Mouse (Mus musculus) T-helper 2 cell (primary cell): Measurements from ENCODE around the gene Nlrp10.

ENCODE experiments used
- in situ Hi-C: fragments of 300-600 bp; cut with MboI, MseI; formaldehyde crosslinking; loops from one replicate; pipeline ENCODE4 v1.15.1; 2025; ENCODE audit warnings: high pct_unique_total_duplicates

Nlrp10 gene

DNA sequence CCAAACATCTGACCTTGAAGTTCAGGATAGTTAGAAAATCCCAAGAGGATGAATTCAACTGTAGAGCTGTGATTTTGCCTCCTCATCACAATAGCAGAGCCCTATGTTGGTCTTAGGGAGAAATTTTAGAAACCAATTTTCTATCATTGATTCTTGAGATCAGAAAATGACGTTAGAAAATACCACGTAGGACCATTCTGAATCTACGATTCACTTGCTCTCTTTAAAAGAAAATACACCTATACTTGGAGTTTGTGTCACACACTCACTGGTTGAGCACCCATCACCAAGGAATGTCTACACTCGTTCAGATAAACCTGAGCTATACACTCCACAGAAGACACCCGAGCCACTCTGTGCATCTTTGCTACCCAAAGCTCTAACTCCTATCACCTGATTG is 35.7 kb downstream of the Nlrp10 start, which contains the start of gene Olfr519:
TSS of gene Olfr519 (minus strand) at position 101 of the 400 bp plus-strand sequence.
- in situ Hi-C loops, result no loop called here

DNA sequence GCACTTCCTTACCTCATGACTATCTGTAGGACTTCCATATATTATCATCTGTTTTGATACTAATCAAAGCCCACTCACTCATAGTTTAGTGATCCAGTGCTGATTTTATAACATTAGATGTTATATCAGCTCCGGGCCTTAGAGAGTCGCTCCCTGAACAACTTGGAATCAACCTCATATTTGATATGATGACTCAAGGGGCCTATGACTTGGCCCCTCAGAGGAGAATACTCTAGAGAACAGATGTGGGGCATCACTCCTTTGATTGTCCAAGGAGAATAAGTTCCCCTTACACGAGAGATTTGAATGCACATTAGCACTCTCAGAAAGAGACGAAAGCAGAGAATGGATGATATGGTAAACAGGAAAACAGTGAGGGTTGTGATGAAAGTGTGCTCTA is 45.1 kb downstream of the Nlrp10 start, which contains the start of gene Olfr518:
TSS of gene Olfr518 (minus strand) at position 101 of the 400 bp plus-strand sequence.
- in situ Hi-C loops, result no loop called here

DNA sequence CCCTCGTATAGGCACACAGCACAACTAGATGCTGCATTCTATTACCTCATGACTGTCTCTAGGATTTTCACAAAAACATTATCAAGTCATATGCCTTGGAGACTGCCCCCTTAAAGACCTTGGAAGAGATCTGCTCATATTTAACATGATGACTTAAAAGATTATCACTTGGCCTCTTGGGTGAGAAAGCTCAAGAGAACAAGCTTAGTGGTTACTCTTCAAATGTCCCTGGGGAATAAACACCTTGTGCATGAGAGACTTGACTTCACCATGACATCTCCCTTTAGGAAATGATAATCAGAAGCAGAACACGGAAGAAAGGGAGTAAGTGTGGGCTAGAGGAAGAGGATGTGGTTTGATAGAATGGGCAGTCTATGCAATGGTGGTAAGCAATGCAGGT is 57.7 kb downstream of the Nlrp10 start, which contains the start of gene Olfr517:
TSS of gene Olfr517 (minus strand) at position 101 of the 400 bp plus-strand sequence.
- in situ Hi-C loops, result no loop called here
